Mouse (Mus musculus) myocyte (in vitro differentiated cells): Measurements from ENCODE around the gene Rsf1. TPM values are rescaled to one million over a fixed set of nuclear protein-coding genes. Genes with fewer than 3 reads are reported as not detected.

Experiments used
- H3K27me3 ChIP-seq: one replicate; pipeline ENCODE4 v1.6.1; 2011; ENCODE audit not compliant: control insufficient read depth, insufficient read depth, insufficient read length
- H3K36me3 ChIP-seq: one replicate; pipeline ENCODE4 v1.6.1; 2011; ENCODE audit not compliant: control insufficient read depth, insufficient read depth
- H3K4me2 ChIP-seq: one replicate; pipeline ENCODE4 v1.6.1; 2011; ENCODE audit warnings: low read depth, control low read depth
- H3K4me3 ChIP-seq: one replicate; pipeline ENCODE4 v1.5.1; 2011; ENCODE audit warnings: mild to moderate bottlenecking, control low read depth, moderate library complexity
- H3K79me2 ChIP-seq: one replicate; pipeline ENCODE4 v1.6.1; 2011; ENCODE audit not compliant: control insufficient read depth, insufficient read depth
- H3ac ChIP-seq: one replicate; pipeline ENCODE4 v1.6.1; 2011; ENCODE audit not compliant: control insufficient read depth, insufficient read length
- CEBPB ChIP-seq: IDR thresholded peaks from 2 replicates; pipeline ENCODE4 v1.6.1; 2011; ENCODE audit warnings: mild to moderate bottlenecking, moderate library complexity; ENCODE audit not compliant: poor library complexity, insufficient read depth, severe bottlenecking
- E2F4 ChIP-seq: IDR thresholded peaks from one replicate; pipeline ENCODE4 v1.6.1; 2011; ENCODE audit warnings: mild to moderate bottlenecking, control low read depth, moderate library complexity; ENCODE audit not compliant: insufficient read depth
- MAX ChIP-seq: IDR thresholded peaks from one replicate; pipeline ENCODE4 v1.6.1; 2011; ENCODE audit warnings: low read depth, mild to moderate bottlenecking, control low read depth
- MYOD1 ChIP-seq, 3 experiments: IDR thresholded peaks; one replicate each; pipeline ENCODE4 v1.6.1; 2011; ENCODE audit warnings: control low read depth in 2 of 3, low read depth in 2 of 3, mild to moderate bottlenecking in 2 of 3, moderate library complexity in 1 of 3; ENCODE audit not compliant: insufficient read length in 2 of 3, control insufficient read depth in 1 of 3
- MYOG ChIP-seq, 3 experiments: IDR thresholded peaks; one replicate each; pipeline ENCODE4 v1.6.1; 2011; ENCODE audit warnings: control low read depth in 2 of 3, low read depth in 2 of 3, mild to moderate bottlenecking in 2 of 3; ENCODE audit not compliant: insufficient read length in 2 of 3, control insufficient read depth in 1 of 3, insufficient read depth in 1 of 3
- POLR2A ChIP-seq: IDR thresholded peaks from one replicate; pipeline ENCODE4 v1.6.1; 2011; ENCODE audit warnings: low read depth, mild to moderate bottlenecking, control low read depth, moderate library complexity; ENCODE audit not compliant: insufficient read length
- POLR2AphosphoS2 ChIP-seq: IDR thresholded peaks from one replicate; pipeline ENCODE4 v1.6.1; 2011; ENCODE audit warnings: low read depth, control low read depth; ENCODE audit not compliant: insufficient read length
- REST ChIP-seq: IDR thresholded peaks from one replicate; pipeline ENCODE4 v1.6.1; 2011; ENCODE audit warnings: mild to moderate bottlenecking, control low read depth, moderate library complexity; ENCODE audit not compliant: insufficient read depth, insufficient read length
- SRF ChIP-seq: IDR thresholded peaks from one replicate; pipeline ENCODE4 v1.6.1; 2011; ENCODE audit warnings: low read depth; ENCODE audit not compliant: control insufficient read depth, insufficient read length
- TCF12 ChIP-seq: IDR thresholded peaks from one replicate; pipeline ENCODE4 v1.6.1; 2011; ENCODE audit warnings: mild to moderate bottlenecking, control low read depth; ENCODE audit not compliant: poor library complexity, insufficient read depth, severe bottlenecking
- TCF3 ChIP-seq: IDR thresholded peaks from one replicate; pipeline ENCODE4 v1.6.1; 2011; ENCODE audit warnings: low read depth, control low read depth; ENCODE audit not compliant: insufficient read length
- USF1 ChIP-seq: IDR thresholded peaks from one replicate; pipeline ENCODE4 v1.6.1; 2011; ENCODE audit warnings: low read depth, mild to moderate bottlenecking, control low read depth, moderate library complexity
- polyA plus RNA-seq: library from polyadenylated mRNA; unstranded; fragments of >200 nt; fragmentation: generic; extraction: Trizol; gene quantifications from one replicate; pipeline ENCODE4 v1.2.1, GENCODE M21; 2012; ENCODE audit warnings: missing spikeins

Rsf1 gene
- polyA plus RNA-seq, 1 experiment: 4.3 TPM

DNA sequence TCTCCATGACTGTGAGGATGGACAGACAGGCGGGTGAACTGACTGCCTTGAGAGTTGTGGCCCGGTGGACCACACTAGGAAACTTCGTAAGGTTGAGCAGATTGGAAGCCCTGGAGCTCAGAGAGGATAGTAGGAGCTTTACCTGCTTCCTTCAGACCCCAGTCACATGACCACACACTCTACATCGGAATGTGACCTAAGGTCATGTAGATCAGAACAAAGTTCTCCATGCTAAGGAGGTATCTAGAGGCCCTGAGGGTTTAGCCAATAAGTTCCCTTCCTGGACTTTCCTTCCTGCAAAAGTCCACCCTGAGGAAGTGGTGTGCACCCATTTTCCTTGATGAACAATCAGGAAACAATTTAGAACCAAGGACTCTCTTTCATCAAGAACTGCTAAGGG lies 12.7 kb downstream of the Rsf1 start:
- H3K4me3 ChIP-seq: no peak overlapping the region
- TF ChIP-seq MYOG (IDR thresholded peaks at IDR 0.05; ENCODE audit: control insufficient read depth in 1 of 3, insufficient read depth in 1 of 3, insufficient read length in 2 of 3, low read depth in 2 of 3): no peak
- TF ChIP-seq TCF3: no peak
- TF ChIP-seq POLR2AphosphoS2: no peak
- TF ChIP-seq SRF: no peak
- TF ChIP-seq REST: no peak
- TF ChIP-seq POLR2A: no peak
- TF ChIP-seq USF1: no peak
- TF ChIP-seq MYOD1 (IDR thresholded peaks at IDR 0.05; ENCODE audit: control insufficient read depth in 1 of 3, insufficient read length in 2 of 3, low read depth in 2 of 3): no peak
- TF ChIP-seq E2F4: no peak
- no peak for TF ChIP-seq CEBPB
- no peak for TF ChIP-seq MAX
- TF ChIP-seq TCF12: no peak
- no peaks in the 10 kb centered on the region for H3K27me3 ChIP-seq
- H3K4me2 ChIP-seq: no peak overlapping the region
- no peaks in the 10 kb centered on the region for H3K36me3 ChIP-seq
- H3K79me2 ChIP-seq: peaks cover 82% of the 10 kb centered on the region
- no peak overlapping the region for H3ac ChIP-seq

DNA sequence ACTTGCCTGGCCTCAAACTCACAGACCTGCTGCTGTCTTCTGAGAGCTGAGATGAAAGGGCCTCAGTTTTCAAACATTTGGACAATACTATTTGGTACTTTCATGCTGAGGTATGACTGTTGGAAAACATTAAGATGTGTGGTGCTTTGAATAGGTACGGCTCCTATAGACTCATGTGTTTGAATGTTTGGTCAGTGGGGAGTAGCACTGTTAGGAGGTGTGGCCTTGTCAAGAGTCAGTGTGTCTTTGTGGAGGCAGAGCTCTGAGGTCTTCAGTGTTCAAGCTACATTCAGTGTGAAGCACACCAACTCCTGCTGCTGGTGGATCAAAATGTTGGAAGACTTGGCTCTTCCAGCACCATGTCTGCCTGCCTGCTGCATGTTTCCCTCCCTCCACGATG lies 13.8 kb downstream of the Rsf1 start:
- no peak for TF ChIP-seq POLR2A
- no peak for TF ChIP-seq TCF12
- TF ChIP-seq MYOG (IDR thresholded peaks at IDR 0.05; ENCODE audit: control insufficient read depth in 1 of 3, insufficient read depth in 1 of 3, insufficient read length in 2 of 3, low read depth in 2 of 3): no peak
- TF ChIP-seq TCF3: no peak
- no peak for TF ChIP-seq REST
- no peak for TF ChIP-seq MAX
- no peak for TF ChIP-seq E2F4
- TF ChIP-seq CEBPB: no peak
- TF ChIP-seq USF1: no peak
- TF ChIP-seq POLR2AphosphoS2: no peak
- Histone ChIP-seq H3K36me3 (no peaks in the 10 kb centered on the region), H3K79me2 (peaks cover 82% of the 10 kb centered on the region), H3ac (no peak overlapping the region), H3K27me3 (no peaks in the 10 kb centered on the region), H3K4me3 (no peak overlapping the region), H3K4me2 (no peak overlapping the region)

DNA sequence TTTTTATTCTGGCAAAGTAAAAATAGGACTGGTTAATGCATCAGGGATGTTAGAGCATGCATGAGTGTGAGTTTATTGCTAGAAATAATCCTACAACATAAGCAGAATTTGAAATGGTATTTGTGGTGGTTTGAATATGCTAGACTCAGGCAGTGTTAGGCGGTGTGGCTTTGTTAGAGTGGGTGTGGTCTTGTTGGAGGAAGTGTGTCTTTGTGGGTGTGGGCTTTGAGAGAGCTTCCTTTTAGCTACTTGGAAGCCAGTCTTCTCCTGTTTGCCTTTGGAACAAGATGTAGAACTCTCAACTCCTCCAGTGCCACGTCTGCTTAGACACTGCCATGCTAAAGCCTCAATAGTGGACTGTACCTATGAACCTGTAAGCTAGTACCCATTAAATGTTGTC lies 18.9 kb downstream of the Rsf1 start:
- Histone ChIP-seq H3K27me3 (no peaks in the 10 kb centered on the region), H3K79me2 (peaks cover 88% of the 10 kb centered on the region), H3ac (no peak overlapping the region), H3K4me2 (no peak overlapping the region), H3K4me3 (no peak overlapping the region), H3K36me3 (no peaks in the 10 kb centered on the region)
- no peak for TF ChIP-seq TCF3
- TF ChIP-seq REST: no peak
- TF ChIP-seq POLR2AphosphoS2: no peak
- TF ChIP-seq SRF: no peak
- no peak for TF ChIP-seq E2F4
- TF ChIP-seq MYOD1 (IDR thresholded peaks at IDR 0.05; ENCODE audit: control insufficient read depth in 1 of 3, insufficient read length in 2 of 3, low read depth in 2 of 3): no peak
- no peak for TF ChIP-seq CEBPB
- TF ChIP-seq MAX: no peak
- no peak for TF ChIP-seq MYOG (IDR thresholded peaks at IDR 0.05; ENCODE audit: control insufficient read depth in 1 of 3, insufficient read depth in 1 of 3, insufficient read length in 2 of 3, low read depth in 2 of 3)
- TF ChIP-seq POLR2A: no peak
- TF ChIP-seq USF1: no peak
- no peak for TF ChIP-seq TCF12

DNA sequence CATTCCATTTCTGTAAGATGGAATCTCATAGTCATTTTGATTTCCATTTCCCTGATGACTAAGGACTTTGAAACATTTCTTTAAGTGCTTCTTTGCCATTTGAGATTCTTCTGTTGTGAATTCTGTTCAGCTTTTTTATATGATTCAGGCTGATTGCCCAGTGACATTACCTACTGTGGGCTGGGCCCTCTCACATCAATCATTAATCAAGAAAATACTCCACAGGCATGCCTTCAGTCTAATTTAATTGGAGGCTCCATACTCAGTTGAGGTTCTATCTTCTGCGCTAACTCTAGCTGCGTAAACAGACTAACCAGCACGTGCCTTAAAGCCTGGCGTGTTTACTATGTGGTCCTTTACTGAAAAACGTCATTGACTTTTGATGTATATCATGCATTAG lies 41.7 kb downstream of the Rsf1 start:
- peaks cover 3% of the 10 kb centered on the region for H3K36me3 ChIP-seq
- no peak overlapping the region for H3ac ChIP-seq
- H3K27me3 ChIP-seq: no peaks in the 10 kb centered on the region
- H3K4me2 ChIP-seq: no peak overlapping the region
- TF ChIP-seq MYOG (IDR thresholded peaks at IDR 0.05; ENCODE audit: control insufficient read depth in 1 of 3, insufficient read depth in 1 of 3, insufficient read length in 2 of 3, low read depth in 2 of 3): no peak
- H3K4me3 ChIP-seq: no peak overlapping the region
- H3K79me2 ChIP-seq: peaks cover 39% of the 10 kb centered on the region

DNA sequence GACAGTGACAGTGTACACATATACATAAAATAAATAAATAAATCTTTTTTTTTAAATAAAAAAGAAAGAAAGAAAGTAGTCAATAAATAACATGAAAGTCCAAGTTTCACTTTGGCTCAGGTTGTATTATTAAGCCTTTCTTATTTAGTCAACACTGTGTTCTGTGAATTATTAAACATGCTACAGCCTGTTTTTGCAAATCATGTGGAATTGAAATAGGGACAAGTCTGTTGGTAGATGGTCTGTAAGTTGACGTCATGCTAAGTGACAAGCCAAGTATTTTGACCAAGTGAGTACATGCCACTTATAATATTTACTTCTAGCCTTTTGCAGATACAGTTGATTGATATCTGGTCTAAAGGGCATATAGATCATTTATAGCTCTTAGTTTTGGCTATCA lies 43.0 kb downstream of the Rsf1 start:
- no peak for TF ChIP-seq E2F4
- TF ChIP-seq POLR2AphosphoS2: no peak
- TF ChIP-seq MAX: no peak
- no peak for TF ChIP-seq POLR2A
- TF ChIP-seq MYOD1 (IDR thresholded peaks at IDR 0.05; ENCODE audit: control insufficient read depth in 1 of 3, insufficient read length in 2 of 3, low read depth in 2 of 3): no peak
- TF ChIP-seq TCF3: no peak
- TF ChIP-seq CEBPB: no peak
- TF ChIP-seq MYOG (IDR thresholded peaks at IDR 0.05; ENCODE audit: control insufficient read depth in 1 of 3, insufficient read depth in 1 of 3, insufficient read length in 2 of 3, low read depth in 2 of 3): no peak
- no peak for TF ChIP-seq REST
- TF ChIP-seq SRF: no peak
- TF ChIP-seq USF1: no peak
- no peak for TF ChIP-seq TCF12
- H3K36me3 ChIP-seq: peaks cover under 1% of the 10 kb centered on the region
- H3K4me2 ChIP-seq: no peak overlapping the region
- H3K27me3 ChIP-seq: no peaks in the 10 kb centered on the region
- no peak overlapping the region for H3K4me3 ChIP-seq
- peaks cover 49% of the 10 kb centered on the region for H3K79me2 ChIP-seq
- H3ac ChIP-seq: no peak overlapping the region
